Mouse (Mus musculus) G1E (cell line): ENCODE measurements around the gene Gm21958. TPM values are rescaled to one million over a fixed set of nuclear protein-coding genes. Genes with fewer than 3 reads are reported as not detected.

ENCODE experiments used
- ATAC-seq: 2 replicates; pipeline ENCODE4 v1.8.0; 2016; ENCODE audit warnings: mild to moderate bottlenecking; ENCODE audit not compliant: insufficient number of reproducible peaks, poor library complexity, low FRiP score, severe bottlenecking; ENCODE audit errors: extremely low read depth
- DNase-seq: peaks from one replicate; pipeline ENCODE4 v3.0.0; 2012; ENCODE audit warnings: low spot score
- H3K27me3 ChIP-seq: 2 replicates; pipeline ENCODE4 v1.6.1; 2012; ENCODE audit warnings: mild to moderate bottlenecking, low read length, inconsistent platforms; ENCODE audit not compliant: insufficient read depth
- H3K36me3 ChIP-seq: replicated peaks from 2 replicates; pipeline ENCODE3; 2012; ENCODE audit warnings: mild to moderate bottlenecking, inconsistent platforms
- H3K4me1 ChIP-seq: 2 replicates; pipeline ENCODE4 v1.6.1; 2012; ENCODE audit warnings: low read depth, low read length, inconsistent platforms, mixed read lengths; ENCODE audit not compliant: insufficient read depth
- H3K4me3 ChIP-seq: 2 replicates; pipeline ENCODE4 v1.5.1; 2012; ENCODE audit warnings: low read depth, mild to moderate bottlenecking, inconsistent platforms, low read length, moderate library complexity, mixed read lengths
- H3K9me3 ChIP-seq: replicated peaks from 2 replicates; pipeline ENCODE4 v1.6.1; 2012; ENCODE audit warnings: inconsistent platforms
- CTCF ChIP-seq: IDR thresholded peaks from 2 replicates; pipeline ENCODE4 v1.5.1; 2012; ENCODE audit warnings: low read depth, low read length, inconsistent platforms, mixed read lengths
- GATA1 ChIP-seq: IDR thresholded peaks from 2 replicates; pipeline ENCODE4 v1.6.1; 2012; ENCODE audit warnings: borderline replicate concordance, low read length, inconsistent platforms, mixed read lengths
- GATA2 ChIP-seq: IDR thresholded peaks from 2 replicates; pipeline ENCODE4 v1.6.1; 2012; ENCODE audit warnings: low read depth, low read length, inconsistent platforms, borderline replicate concordance
- POLR2AphosphoS5 ChIP-seq: IDR thresholded peaks from 2 replicates; pipeline ENCODE4 v1.6.1; 2012; ENCODE audit warnings: low read depth, low read length, inconsistent platforms; ENCODE audit not compliant: insufficient replicate concordance
- TAL1 ChIP-seq: conservative IDR thresholded peaks from 2 replicates; pipeline ENCODE4 v1.6.1; 2012; ENCODE audit warnings: low read depth, low read length, inconsistent platforms, mixed read lengths
- polyA plus RNA-seq: library from polyadenylated mRNA; stranded (reverse); fragments of >175 nt; gene quantifications from 2 replicates; pipeline ENCODE4 v1.2.3, GENCODE M21; 2012
- total RNA-seq, 2 experiments: library from RNA; stranded (forward) in 1 of 2; stranded (reverse) in 1 of 2; fragments of 200-1000 nt in 1 of 2; fragments of >200 nt in 1 of 2; fragmentation: Nextera tagmentation in 1 of 2; gene quantifications; 2 replicates each; pipeline ENCODE4 v1.2.3; 2014 to 2017

Gene Gm21958
- total and polyA plus RNA-seq, 3 experiments: not detected

DNA sequence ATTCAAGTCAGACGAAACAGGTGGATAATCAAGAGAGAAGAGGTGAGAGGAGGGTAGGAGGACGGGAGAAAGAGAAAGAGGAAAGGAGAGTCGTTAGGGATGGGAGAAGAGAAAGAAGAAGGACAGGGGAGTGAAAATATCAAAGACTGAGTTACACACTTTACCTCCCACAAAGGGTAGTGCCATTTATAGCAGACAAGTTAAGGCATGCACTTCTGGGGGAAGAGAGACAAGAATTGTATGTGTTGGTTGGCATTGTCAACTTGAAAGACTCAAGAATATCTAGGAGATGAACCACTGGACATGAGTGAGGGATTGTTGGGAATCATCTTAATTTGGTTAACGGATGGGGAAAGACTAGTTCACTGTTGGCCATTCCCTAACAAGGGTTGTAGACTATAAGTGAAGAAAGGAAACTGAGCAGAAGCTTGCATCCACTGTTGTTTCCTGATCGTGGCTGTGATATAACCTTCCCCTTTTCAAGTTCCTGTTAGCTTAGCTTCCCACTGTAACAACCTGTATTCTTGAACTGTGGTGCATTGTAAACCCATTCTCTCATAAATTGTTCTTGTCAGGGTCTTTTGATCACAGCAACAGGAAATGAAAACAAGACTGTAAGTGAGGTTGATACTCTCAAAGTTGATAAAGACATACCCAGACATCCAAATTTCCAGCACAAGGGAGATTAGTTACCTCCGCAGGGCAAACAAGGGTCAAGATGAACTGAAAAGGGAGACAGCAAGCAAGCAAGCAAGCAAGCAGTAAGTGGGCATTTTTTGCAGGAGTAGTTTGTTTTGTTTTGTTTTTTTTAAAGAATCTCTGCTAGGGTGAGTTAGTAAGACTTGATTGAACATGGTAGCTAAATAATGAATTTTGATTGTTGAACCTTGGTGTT is 32.6 kb downstream of the Gm21958 start:
- no peak for DNase-seq
- TF ChIP-seq CTCF (no peak), GATA1 (no peak), TAL1 (no peak), POLR2AphosphoS5 (no peak), GATA2 (no peak)
- ATAC-seq: no peak
- no peaks in the 10 kb centered on the region for H3K4me1 ChIP-seq
- H3K36me3 ChIP-seq: no peaks in the 10 kb centered on the region
- H3K4me3 ChIP-seq: no peak overlapping the region
- peaks cover 2% of the 10 kb centered on the region for H3K27me3 ChIP-seq
- no peaks in the 10 kb centered on the region for H3K9me3 ChIP-seq

DNA sequence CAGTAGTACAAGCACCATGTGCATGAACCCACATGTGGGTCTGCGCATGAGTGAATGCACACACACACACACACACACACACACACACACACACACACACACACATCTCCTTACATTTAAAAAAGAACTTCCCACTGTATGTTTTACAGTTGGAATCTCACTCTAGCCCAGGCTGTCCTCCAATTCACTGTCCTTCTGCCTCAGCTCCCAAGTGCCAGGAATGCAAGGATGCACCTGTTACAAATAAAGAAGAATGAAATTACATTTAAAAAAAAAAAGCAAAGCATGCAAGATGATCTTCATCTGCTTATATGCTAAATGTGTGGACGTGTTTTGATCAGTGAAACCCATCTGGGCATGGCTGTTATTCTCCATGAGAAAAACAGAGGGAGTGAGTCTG is 37.3 kb downstream of the Gm21958 start:
- no peaks in the 10 kb centered on the region for H3K4me1 ChIP-seq
- DNase-seq (no peak), ATAC-seq (no peak)
- no peaks in the 10 kb centered on the region for H3K36me3 ChIP-seq
- H3K27me3 ChIP-seq: no peaks in the 10 kb centered on the region; the same call in 1 of the 2 replicates
- no peak for TF ChIP-seq CTCF
- TF ChIP-seq GATA1: no peak
- TF ChIP-seq POLR2AphosphoS5: no peak
- TF ChIP-seq TAL1: no peak
- no peak for TF ChIP-seq GATA2
- no peak overlapping the region for H3K4me3 ChIP-seq
- H3K9me3 ChIP-seq: no peaks in the 10 kb centered on the region

DNA sequence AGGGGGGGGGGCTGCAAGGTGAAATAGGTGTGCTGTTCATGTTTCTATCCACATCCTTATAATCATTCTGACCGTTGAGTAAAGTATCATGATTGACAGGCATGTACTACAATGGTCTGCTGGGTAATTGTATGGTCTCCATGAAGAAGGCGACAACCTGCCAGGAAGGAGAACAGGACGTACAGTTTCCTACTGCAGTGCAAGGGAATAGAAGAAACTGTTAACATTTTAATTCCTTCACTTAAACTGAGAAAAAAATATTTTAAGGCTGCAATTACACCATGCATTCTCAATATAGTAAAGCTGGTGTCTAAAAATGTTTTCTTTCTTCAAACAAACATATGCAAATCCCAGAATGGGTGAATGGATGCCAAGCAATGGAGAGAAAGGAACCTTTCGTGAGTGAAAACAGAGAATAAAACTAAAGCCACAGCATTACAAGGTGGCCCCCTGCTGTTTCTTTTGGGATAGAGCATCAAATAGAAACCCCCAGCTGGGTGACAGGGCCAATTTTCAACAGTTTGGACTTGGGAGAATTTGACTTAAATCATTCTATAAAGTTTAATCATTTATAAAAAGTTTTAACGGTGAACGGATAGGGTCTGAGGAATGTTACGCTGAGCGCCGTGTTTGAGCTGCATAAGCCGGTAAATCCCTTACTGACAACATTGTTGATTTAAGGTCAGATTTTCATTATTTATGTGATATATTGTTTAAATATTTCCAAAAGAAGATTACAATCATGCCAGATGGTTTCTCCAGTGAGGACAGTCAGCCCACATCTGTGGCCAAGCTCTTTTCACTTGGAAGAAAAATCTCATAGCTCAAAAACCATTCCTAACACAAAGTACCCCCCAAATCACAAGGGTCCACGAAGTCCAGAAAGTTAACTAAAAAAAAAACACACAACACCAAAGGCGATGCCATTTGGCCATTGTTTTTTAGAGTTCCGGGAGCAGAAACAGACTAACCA is 41.3 kb downstream of the Gm21958 start:
- ATAC-seq (no peak), DNase-seq (no peak)
- Histone ChIP-seq H3K4me1 (no peaks in the 10 kb centered on the region), H3K27me3 (no peaks in the 10 kb centered on the region), H3K9me3 (no peaks in the 10 kb centered on the region), H3K4me3 (no peak overlapping the region), H3K36me3 (no peaks in the 10 kb centered on the region)
- TF ChIP-seq TAL1 (no peak), POLR2AphosphoS5 (no peak)

DNA sequence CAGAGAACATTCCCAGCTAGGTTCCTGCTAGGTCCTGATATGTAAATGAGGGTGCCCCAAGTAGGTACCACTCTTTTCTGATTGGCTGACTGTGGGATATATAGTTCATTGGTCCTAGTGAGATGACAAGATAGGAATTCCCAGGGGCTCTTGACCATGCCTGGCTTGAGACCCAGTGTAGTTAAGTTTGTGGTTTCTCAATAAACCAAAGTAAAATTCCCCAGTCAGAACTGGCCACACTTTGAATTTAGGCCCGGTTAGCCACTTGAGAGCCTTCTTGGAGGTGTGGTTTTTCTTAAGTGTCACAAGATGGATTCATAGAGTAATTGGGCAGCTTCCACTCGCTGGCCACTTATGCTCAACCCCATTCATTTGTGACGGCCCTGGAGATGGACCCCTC is 42.0 kb downstream of the Gm21958 start:
- ATAC-seq (no peak), DNase-seq (no peak)
- no peaks in the 10 kb centered on the region for H3K27me3 ChIP-seq
- H3K36me3 ChIP-seq: no peaks in the 10 kb centered on the region
- no peak overlapping the region for H3K4me3 ChIP-seq
- no peaks in the 10 kb centered on the region for H3K4me1 ChIP-seq
- TF ChIP-seq TAL1 (no peak), GATA1 (no peak), GATA2 (no peak), CTCF (no peak), POLR2AphosphoS5 (no peak)
- no peaks in the 10 kb centered on the region for H3K9me3 ChIP-seq

DNA sequence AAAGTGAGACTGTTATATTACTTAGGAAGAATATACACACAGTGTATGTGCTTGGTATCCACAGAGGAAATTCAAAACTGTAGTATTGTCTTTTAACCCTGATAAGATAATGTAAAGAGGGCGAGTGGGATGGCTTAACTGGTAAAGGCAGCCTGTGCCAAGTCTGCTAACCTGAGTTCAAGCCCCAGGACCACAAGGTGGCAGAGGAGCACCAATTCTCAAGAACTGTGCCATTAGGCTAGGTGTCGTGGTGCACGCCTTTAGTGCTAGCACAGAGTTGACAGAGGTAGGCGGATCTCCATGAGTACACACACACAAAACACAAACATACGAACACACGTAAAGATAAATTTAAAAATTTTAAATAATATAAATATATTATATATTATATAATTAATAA is 44.6 kb downstream of the Gm21958 start:
- Histone ChIP-seq H3K27me3 (no peaks in the 10 kb centered on the region), H3K4me3 (no peak overlapping the region), H3K36me3 (no peaks in the 10 kb centered on the region), H3K9me3 (no peaks in the 10 kb centered on the region), H3K4me1 (no peaks in the 10 kb centered on the region)
- no peak for TF ChIP-seq TAL1
- no peak for TF ChIP-seq GATA1
- TF ChIP-seq POLR2AphosphoS5: no peak
- no peak for TF ChIP-seq CTCF
- no peak for TF ChIP-seq GATA2
- DNase-seq (no peak), ATAC-seq (no peak)

DNA sequence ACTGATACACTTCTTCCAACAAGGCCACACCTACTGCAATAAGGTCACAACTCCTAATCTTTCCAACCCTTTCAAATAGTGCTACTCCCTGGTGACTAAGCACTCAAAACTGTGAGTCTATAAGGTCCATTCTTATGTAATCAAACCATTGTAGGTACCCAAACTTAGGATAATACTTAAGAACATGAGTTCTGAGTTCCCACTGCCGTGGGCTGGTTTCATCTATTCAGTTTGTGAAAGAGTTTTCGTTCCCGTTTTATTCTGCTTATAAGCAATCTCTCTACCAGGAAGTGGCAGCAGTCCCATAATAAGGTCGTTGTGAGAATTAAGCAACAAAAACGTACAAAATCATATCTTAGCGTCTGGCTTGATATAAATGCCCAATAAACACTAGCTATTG is 45.4 kb downstream of the Gm21958 start:
- Histone ChIP-seq H3K36me3 (no peaks in the 10 kb centered on the region), H3K27me3 (no peaks in the 10 kb centered on the region), H3K9me3 (no peaks in the 10 kb centered on the region), H3K4me1 (no peaks in the 10 kb centered on the region), H3K4me3 (no peak overlapping the region)
- TF ChIP-seq GATA1 (no peak), GATA2 (no peak), POLR2AphosphoS5 (no peak)
- ATAC-seq (no peak), DNase-seq (no peak)
